Mouse (Mus musculus): ENCODE measurements around the gene Ppm1a.

DNA sequence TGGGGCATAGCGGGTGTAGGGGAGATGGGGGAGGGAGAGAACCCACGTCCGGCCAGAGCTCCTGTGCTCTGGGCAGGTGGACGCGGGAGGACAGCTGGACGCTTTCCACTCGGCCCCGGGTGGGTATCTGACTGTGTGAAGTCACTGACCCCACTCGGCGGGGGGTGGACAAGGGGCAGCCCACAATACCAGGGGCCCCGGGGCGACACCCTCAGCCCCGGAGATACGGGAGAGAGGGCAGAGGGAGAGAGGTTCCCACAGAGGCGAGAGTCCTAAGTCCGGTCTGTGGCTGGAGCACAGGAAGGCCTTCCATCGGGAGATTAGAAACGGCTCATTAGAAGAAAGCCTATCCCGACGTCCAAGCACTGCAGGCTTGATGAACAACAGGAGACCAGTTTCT is 72.5 kb downstream of the Ppm1a start:
- TF ChIP-seq CEBPB (IDR thresholded peaks at IDR 0.05; ENCODE audit: low read depth) (no peak), USF1 (IDR thresholded peaks at IDR 0.05; ENCODE audit: low read depth) (no peak), CTCF (IDR thresholded peaks at IDR 0.05; ENCODE audit: control insufficient read depth, insufficient read depth, insufficient read length) (no peak), MYOD1 (IDR thresholded peaks at IDR 0.05; ENCODE audit: control insufficient read depth, insufficient read length, low read depth) (no peak), MYOG (IDR thresholded peaks at IDR 0.05; ENCODE audit: control insufficient read depth, extremely low read depth, insufficient read length) (no peak), MAX (IDR thresholded peaks at IDR 0.05) (no peak), FOSL1 (IDR thresholded peaks at IDR 0.05; ENCODE audit: insufficient read depth, low read length, poor library complexity, severe bottlenecking) (no peak)
